Mouse (Mus musculus) liver, embryonic 13.5 days (tissue): ENCODE measurements around the gene Rpl18a. TPM values are rescaled to one million over a fixed set of nuclear protein-coding genes. Genes with fewer than 3 reads are reported as not detected.
A peak's percentile ranks its signal among the peaks of the same experiment; 100 is the strongest.

Experiments
- ATAC-seq: fragments of 200-750 bp; cut with Nextera tagmentation; 2 replicates; pipeline ENCODE4 v1.8.0; 2017; ENCODE audit warnings: low read depth, mild to moderate bottlenecking, moderate number of reproducible peaks, moderate library complexity
- DNase-seq: peaks from one replicate; pipeline ENCODE4 v3.0.0; 2022
- H3K27ac ChIP-seq: fragments of 300-500 bp; sonication (generic); 2 replicates; pipeline ENCODE4 v1.5.1; 2015; ENCODE audit warnings: moderate library complexity, mild to moderate bottlenecking, inconsistent platforms
- H3K27me3 ChIP-seq: fragments of 300-500 bp; sonication (generic); 2 replicates; pipeline ENCODE4 v1.6.1; 2015; ENCODE audit warnings: mild to moderate bottlenecking, inconsistent platforms
- H3K36me3 ChIP-seq: fragments of 300-500 bp; sonication (generic); 2 replicates; pipeline ENCODE4 v1.6.1; 2015; ENCODE audit warnings: mild to moderate bottlenecking, inconsistent platforms
- H3K4me1 ChIP-seq: fragments of 300-500 bp; sonication (generic); replicated peaks from 2 replicates; pipeline ENCODE4 v1.6.1; 2015; ENCODE audit warnings: inconsistent platforms
- H3K4me2 ChIP-seq: fragments of 300-500 bp; sonication (generic); 2 replicates; pipeline ENCODE4 v1.6.1; 2015; ENCODE audit warnings: inconsistent platforms, mild to moderate bottlenecking, moderate library complexity
- H3K4me3 ChIP-seq: fragments of 300-500 bp; sonication (generic); replicated peaks from 2 replicates; pipeline ENCODE4 v1.5.1; 2015; ENCODE audit warnings: mild to moderate bottlenecking, inconsistent platforms
- H3K9ac ChIP-seq: fragments of 300-500 bp; sonication (generic); 2 replicates; pipeline ENCODE4 v1.6.1; 2015; ENCODE audit warnings: mild to moderate bottlenecking, inconsistent platforms
- H3K9me3 ChIP-seq: fragments of 300-500 bp; sonication (generic); replicated peaks from 2 replicates; pipeline ENCODE4 v1.6.1; 2016; ENCODE audit warnings: inconsistent platforms
- WGBS: fragments of 180-500 bp; shearing (Covaris S2); methylation state at CpG from one replicate; pipeline ENCODE4 v1.1.7; 2015; ENCODE audit not compliant: insufficient replicate concordance; 5-methylcytosine and 5-hydroxymethylcytosine counted together
- polyA plus RNA-seq: library from polyadenylated mRNA; unstranded; fragments of >200 nt; fragmentation: Nextera tagmentation; extraction: Ambion mirVana; gene quantifications from 2 replicates; pipeline ENCODE4 v1.2.1, GENCODE M21; 2015

The Rpl18a gene
- polyA plus RNA-seq, 1 experiment from 2014 or later, result 3,100 TPM

DNA sequence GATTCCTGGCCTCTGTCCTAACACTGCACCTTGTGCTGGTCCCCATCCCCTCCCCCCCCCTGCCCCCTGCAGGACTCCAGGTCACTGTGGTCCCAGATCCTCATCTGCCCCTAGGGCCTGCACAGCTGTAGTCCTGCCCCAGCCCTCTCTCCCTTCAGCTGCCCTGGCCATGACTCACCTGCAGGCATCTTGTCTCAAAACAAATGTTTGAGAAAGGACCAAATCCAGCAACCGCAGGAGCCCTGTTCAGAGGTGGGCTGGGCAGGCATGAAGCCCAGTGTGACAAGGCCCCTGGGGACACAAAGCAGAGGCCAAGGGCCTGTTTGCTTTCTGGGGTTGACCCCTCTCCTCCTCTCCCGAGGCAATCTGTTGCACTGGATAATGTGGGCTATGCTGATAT is 19.0 kb downstream of the Rpl18a start:
- Histone ChIP-seq H3K36me3 (no peaks in the 10 kb centered on the region), H3K9me3 (no peaks in the 10 kb centered on the region), H3K9ac (no peak overlapping the region), H3K27me3 (peaks cover 20% of the 10 kb centered on the region), H3K4me2 (no peak overlapping the region), H3K4me1 (peaks cover 16% of the 10 kb centered on the region), H3K4me3 (no peak overlapping the region), H3K27ac (no peak overlapping the region)
- ATAC-seq (no peak), DNase-seq (no peak)
- WGBS, result 40% methylated on average over 2 of the region's 2 CpGs

DNA sequence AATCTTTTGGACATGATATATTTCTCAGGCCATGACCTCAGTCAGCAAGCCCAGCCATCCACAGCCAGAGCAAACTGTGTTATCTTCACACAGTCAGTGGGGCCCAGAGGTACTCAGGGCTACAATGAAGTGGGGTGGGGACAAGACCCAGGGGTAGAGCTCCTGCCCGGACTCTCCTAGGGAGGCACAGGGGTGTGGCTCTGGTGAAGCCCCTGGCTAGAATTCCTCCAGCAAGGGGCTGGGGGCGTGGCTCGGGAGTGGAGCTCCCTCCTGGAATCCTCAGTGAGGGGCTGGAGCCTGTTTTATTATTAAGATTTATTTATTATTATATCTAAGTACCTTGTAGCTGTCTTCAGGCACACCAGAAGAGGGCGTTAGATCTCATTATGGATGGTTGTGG is 20.8 kb downstream of the Rpl18a start:
- Histone ChIP-seq H3K4me2 (no peak overlapping the region), H3K9me3 (no peaks in the 10 kb centered on the region), H3K36me3 (no peaks in the 10 kb centered on the region), H3K4me3 (no peak overlapping the region), H3K27ac (no peak overlapping the region), H3K4me1 (peaks cover 30% of the 10 kb centered on the region), H3K27me3 (peaks cover 20% of the 10 kb centered on the region), H3K9ac (0 out of 2 replicates have a peak overlapping the region, but pooled peaks have one; percentile 22)
- DNase-seq, result no peak
- WGBS, result 28% methylated on average over 4 of the region's 4 CpGs
- ATAC-seq, result no peak

DNA sequence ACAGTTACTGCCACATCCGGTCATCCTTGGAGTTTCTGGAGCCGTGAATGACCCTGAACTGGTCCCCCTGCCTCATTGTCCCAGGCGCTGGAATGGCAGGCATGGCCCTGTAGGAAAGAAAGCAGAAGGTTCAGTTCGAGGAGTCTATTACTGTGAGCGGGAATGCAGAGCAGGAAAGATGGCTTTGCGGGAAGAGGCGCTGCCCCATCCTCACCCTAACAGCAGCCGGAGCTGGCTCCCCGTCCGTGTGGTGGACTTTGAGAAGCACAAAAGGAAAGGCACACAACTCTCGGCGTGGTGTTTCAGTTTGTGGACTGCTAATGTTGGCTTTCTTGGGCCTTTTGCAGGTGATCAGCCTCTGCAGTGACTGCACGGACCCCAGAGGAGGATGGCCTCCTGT is 22.8 kb downstream of the Rpl18a start:
- no peak overlapping the region for H3K4me2 ChIP-seq
- no peak for ATAC-seq
- no peaks in the 10 kb centered on the region for H3K36me3 ChIP-seq
- H3K27me3 ChIP-seq, result peaks cover 4% of the 10 kb centered on the region
- no peak overlapping the region for H3K9ac ChIP-seq
- H3K9me3 ChIP-seq, result no peaks in the 10 kb centered on the region
- no peak overlapping the region for H3K4me3 ChIP-seq
- peaks cover 41% of the 10 kb centered on the region for H3K4me1 ChIP-seq
- no peak overlapping the region for H3K27ac ChIP-seq
- 85% methylated on average over 13 of the region's 13 CpGs for WGBS
- no peak for DNase-seq

DNA sequence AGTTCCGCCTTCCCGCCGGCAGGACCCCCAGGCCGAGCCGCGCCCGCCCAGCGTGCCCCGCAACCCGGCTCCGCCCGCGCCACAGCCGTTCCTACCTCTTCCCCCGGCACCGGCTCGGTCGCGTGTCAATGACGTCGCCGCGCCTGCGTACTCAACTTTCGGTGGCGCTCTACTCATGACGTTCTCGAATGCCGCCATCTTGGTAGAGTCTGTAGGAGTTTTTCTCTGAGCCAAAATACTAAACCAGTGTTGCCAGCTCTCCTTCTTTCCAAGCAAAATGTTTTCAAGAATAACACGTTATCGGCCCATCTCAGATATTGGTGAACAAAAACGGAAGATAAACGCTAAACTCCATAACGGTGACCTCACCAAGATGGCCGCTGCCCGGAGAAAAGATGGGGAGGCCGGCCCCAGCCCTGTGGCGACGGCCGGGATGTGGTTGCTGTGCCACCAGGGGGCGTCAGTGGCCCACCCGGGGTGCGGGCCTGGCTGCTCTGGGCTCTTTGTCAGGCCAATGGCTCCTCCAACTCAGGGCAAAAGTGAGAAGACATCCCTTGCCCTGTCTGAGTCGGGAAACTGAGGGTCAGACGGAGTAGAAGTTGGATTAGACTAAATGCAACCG is 23.7 kb downstream of the Rpl18a start, which contains the start of gene Ccdc124:
Gene Ccdc124, minus strand, starts transcription at position 572 of the 622 bp plus-strand sequence.
- peaks cover 51% of the 10 kb centered on the region for H3K4me1 ChIP-seq
- H3K9ac ChIP-seq, result peak within 1 kb of the TSS; percentile 84
- H3K27ac ChIP-seq, result peak within 1 kb of the TSS; percentile 84
- H3K9me3 ChIP-seq, result no peaks in the 10 kb centered on the region
- no peaks in the 10 kb centered on the region for H3K27me3 ChIP-seq
- H3K4me3 ChIP-seq, result peak within 1 kb of the TSS; percentile 88
- DNase-seq (peak; percentile 93), ATAC-seq (peak; percentile 85)
- 1% methylated on average over 46 of the region's 46 CpGs for WGBS
- 0 out of 2 replicates have a peak, but pooled peaks cover 5% of the 10 kb centered on the region for H3K36me3 ChIP-seq
- H3K4me2 ChIP-seq, result peak within 1 kb of the TSS; percentile 92

GRCm38 (mm10) chr8:70872643-70873363 is 24.4 kb downstream of the Rpl18a start:
- Histone ChIP-seq H3K36me3 (peaks cover 11% of the 10 kb centered on the region), H3K9me3 (no peaks in the 10 kb centered on the region), H3K27ac (peak overlapping the region; percentile 84), H3K4me3 (peak overlapping the region; percentile 88), H3K4me2 (peak overlapping the region; percentile 92), H3K9ac (peak overlapping the region; percentile 84), H3K4me1 (peaks cover 56% of the 10 kb centered on the region), H3K27me3 (no peaks in the 10 kb centered on the region)
- ATAC-seq (no peak), DNase-seq (no peak)
- WGBS, result 3% methylated on average over 31 of the region's 31 CpGs

- Histone ChIP-seq H3K27me3 (no peaks in the 10 kb centered on the region), H3K4me3 (0 out of 2 replicates have a peak overlapping the region, but pooled peaks have one; percentile 28), H3K27ac (peak overlapping the region; percentile 53), H3K9me3 (no peaks in the 10 kb centered on the region), H3K4me1 (peaks cover 61% of the 10 kb centered on the region), H3K4me2 (peak overlapping the region; percentile 39; the same call in 1 of the 2 replicates), H3K36me3 (peaks cover 15% of the 10 kb centered on the region), H3K9ac (peak overlapping the region; percentile 59)
- 74% methylated on average over 5 of the region's 5 CpGs for WGBS
- no peak for ATAC-seq
- DNase-seq, result no peak
These were observed 25.9 kb downstream of the Rpl18a start for GRCm38 (mm10) chr8:70871195-70871807.

- H3K4me1 ChIP-seq, result peaks cover 69% of the 10 kb centered on the region
- no peaks in the 10 kb centered on the region for H3K9me3 ChIP-seq
- DNase-seq (peak; percentile 67), ATAC-seq (peak; percentile 8; the same call in 1 of the 2 replicates)
- H3K36me3 ChIP-seq, result peaks cover 15% of the 10 kb centered on the region
- no peak overlapping the region for H3K4me3 ChIP-seq
- H3K27me3 ChIP-seq, result peaks cover 9% of the 10 kb centered on the region
- peak overlapping the region; percentile 47; the same call in 1 of the 2 replicates for H3K27ac ChIP-seq
- WGBS, result 49% methylated on average over 16 of the region's 16 CpGs
- 0 out of 2 replicates have a peak overlapping the region, but pooled peaks have one; percentile 37 for H3K9ac ChIP-seq
- peak overlapping the region; percentile 67 for H3K4me2 ChIP-seq
These were observed 27.6 kb downstream of the Rpl18a start for GRCm38 (mm10) chr8:70869601-70870041.

GRCm38 (mm10) chr8:70869199-70869571 is 28.0 kb downstream of the Rpl18a start:
- Histone ChIP-seq H3K27me3 (peaks cover 14% of the 10 kb centered on the region), H3K4me3 (peak overlapping the region; percentile 38), H3K9me3 (no peaks in the 10 kb centered on the region), H3K27ac (peak overlapping the region; percentile 47), H3K36me3 (peaks cover 15% of the 10 kb centered on the region), H3K4me2 (peak overlapping the region; percentile 67), H3K4me1 (peaks cover 73% of the 10 kb centered on the region), H3K9ac (peak overlapping the region; percentile 37)
- DNase-seq (no peak), ATAC-seq (no peak)
- 56% methylated on average over 5 of the region's 5 CpGs for WGBS

GRCm38 (mm10) chr8:70868559-70869198 is 28.5 kb downstream of the Rpl18a start:
- WGBS, result 41% methylated on average over 40 of the region's 40 CpGs
- Histone ChIP-seq H3K27me3 (peaks cover 19% of the 10 kb centered on the region), H3K4me2 (peak overlapping the region; percentile 67), H3K4me1 (peaks cover 74% of the 10 kb centered on the region), H3K9me3 (no peaks in the 10 kb centered on the region), H3K9ac (peak overlapping the region; percentile 37), H3K4me3 (peak overlapping the region; percentile 38), H3K27ac (peak overlapping the region; percentile 47; the same call in 1 of the 2 replicates), H3K36me3 (peaks cover 15% of the 10 kb centered on the region)
- DNase-seq, result peak; percentile 63
- peak; percentile 22; the same call in 1 of the 2 replicates for ATAC-seq

DNA sequence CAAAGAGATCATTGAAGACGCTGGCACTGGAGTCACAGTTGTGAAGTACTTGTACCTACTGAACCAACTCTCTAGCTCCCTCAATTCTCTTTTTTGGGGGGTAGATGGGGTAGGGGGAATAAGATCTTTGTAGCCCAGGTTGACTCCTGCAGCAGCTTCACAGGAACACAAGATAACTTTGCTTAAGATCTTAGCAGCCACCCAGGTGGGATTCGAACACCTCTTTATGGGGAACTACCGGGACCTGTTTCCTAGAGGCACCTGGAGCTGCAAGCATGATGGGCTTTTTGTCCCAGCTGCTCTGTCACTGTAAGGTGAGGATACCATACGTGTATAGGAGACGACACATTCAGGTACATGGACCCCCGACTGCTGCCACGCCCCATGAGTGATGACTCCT is 30.6 kb downstream of the Rpl18a start:
- ATAC-seq, result no peak
- Histone ChIP-seq H3K9me3 (no peaks in the 10 kb centered on the region), H3K27ac (peak overlapping the region; percentile 91), H3K4me2 (peak overlapping the region; percentile 88), H3K9ac (0 out of 2 replicates have a peak overlapping the region, but pooled peaks have one; percentile 68), H3K27me3 (peaks cover 40% of the 10 kb centered on the region), H3K4me3 (peak overlapping the region; percentile 74), H3K4me1 (peaks cover 73% of the 10 kb centered on the region), H3K36me3 (peaks cover 15% of the 10 kb centered on the region)
- no peak for DNase-seq
- WGBS, result 86% methylated on average over 7 of the region's 7 CpGs
